Mouse (Mus musculus) hindbrain, embryonic 16.5 days (tissue): Measurements from ENCODE around the gene Tgif1. TPM values are rescaled to one million over a fixed set of nuclear protein-coding genes. Genes with fewer than 3 reads are reported as not detected.
"Not testable (repeated sequence)": the region's sequence is repeated elsewhere in the genome, so short reads cannot be mapped to it uniquely, and the experiment has no call there.

Experiments
- ATAC-seq: fragments of 200-750 bp; cut with Nextera tagmentation; 2 replicates; pipeline ENCODE4 v1.8.0; 2017; ENCODE audit warnings: moderate TSS enrichment, moderate library complexity
- H3K27ac ChIP-seq: fragments of 300-500 bp; sonication (generic); 2 replicates; pipeline ENCODE4 v1.5.1; 2014; ENCODE audit warnings: low read depth, mild to moderate bottlenecking, control low read depth, low read length, moderate library complexity
- H3K27me3 ChIP-seq: fragments of 300-500 bp; sonication (generic); replicated peaks from 2 replicates; pipeline ENCODE4 v1.6.1; 2014; ENCODE audit warnings: low read length; ENCODE audit not compliant: control insufficient read depth, insufficient read depth
- H3K36me3 ChIP-seq: fragments of 300-500 bp; sonication (generic); 2 replicates; pipeline ENCODE4 v1.6.1; 2014; ENCODE audit warnings: mild to moderate bottlenecking, low read length, moderate library complexity, mixed read lengths; ENCODE audit not compliant: control insufficient read depth, insufficient read depth
- H3K4me1 ChIP-seq: fragments of 300-500 bp; sonication (generic); 2 replicates; pipeline ENCODE4 v1.6.1; 2014; ENCODE audit warnings: low read depth, low read length; ENCODE audit not compliant: control insufficient read depth, insufficient read depth
- H3K4me2 ChIP-seq: fragments of 300-500 bp; sonication (generic); 2 replicates; pipeline ENCODE4 v1.6.1; 2014; ENCODE audit warnings: mild to moderate bottlenecking, low read length, control low read depth, moderate library complexity
- H3K4me3 ChIP-seq: fragments of 300-500 bp; sonication (generic); 2 replicates; pipeline ENCODE4 v1.5.1; 2014; ENCODE audit warnings: mild to moderate bottlenecking, low read length, control low read depth, moderate library complexity
- H3K9ac ChIP-seq: fragments of 300-500 bp; sonication (generic); 2 replicates; pipeline ENCODE4 v1.6.1; 2014; ENCODE audit warnings: low read depth, mild to moderate bottlenecking, control low read depth, low read length, moderate library complexity
- H3K9me3 ChIP-seq: fragments of 300-500 bp; sonication (generic); 2 replicates; pipeline ENCODE4 v1.6.1; 2014; ENCODE audit warnings: mild to moderate bottlenecking, low read length, moderate library complexity; ENCODE audit not compliant: control insufficient read depth
- WGBS: fragments of 180-500 bp; shearing (Covaris S2); extraction: QIAGEN DNeasy Blood & Tissue Kit; methylation state at CpG from one replicate; pipeline ENCODE4 v1.1.7; 2014; 5-methylcytosine and 5-hydroxymethylcytosine counted together
- polyA plus RNA-seq: library from polyadenylated mRNA; unstranded; fragments of >200 nt; fragmentation: Nextera tagmentation; extraction: Ambion mirVana; gene quantifications from 2 replicates; pipeline ENCODE4 v1.2.1, GENCODE M21; 2015

Tgif1 gene
- polyA plus RNA-seq, 1 experiment from 2014 or later, result 13.2 TPM

GRCm38 (mm10) chr17:70828180-70828528 is 25.2 kb downstream of the Tgif1 start:
- Histone ChIP-seq H3K4me3 (no peak overlapping the region), H3K4me1 (no peaks in the 10 kb centered on the region), H3K9ac (no peak overlapping the region), H3K27me3 (no peaks in the 10 kb centered on the region), H3K27ac (no peak overlapping the region), H3K4me2 (no peak overlapping the region), H3K36me3 (no peaks in the 10 kb centered on the region), H3K9me3 (no peaks in the 10 kb centered on the region)
- no peak for ATAC-seq
- 70% methylated on average over 4 of the region's 4 CpGs for WGBS

- H3K4me2 ChIP-seq, H3K27me3 ChIP-seq, H3K4me1 ChIP-seq, H3K4me3 ChIP-seq, ATAC-seq, H3K36me3 ChIP-seq, H3K9ac ChIP-seq, H3K9me3 ChIP-seq, H3K27ac ChIP-seq: not testable (repeated sequence)
- WGBS, result 86% methylated on average over 11 of the region's 11 CpGs
Measured at GRCm38 (mm10) chr17:70827463-70828179, 25.7 kb downstream of the Tgif1 start.

- Histone ChIP-seq H3K27ac (no peak overlapping the region), H3K4me2 (no peak overlapping the region), H3K4me3 (no peak overlapping the region), H3K36me3 (no peaks in the 10 kb centered on the region), H3K27me3 (no peaks in the 10 kb centered on the region), H3K4me1 (no peaks in the 10 kb centered on the region), H3K9me3 (no peaks in the 10 kb centered on the region), H3K9ac (no peak overlapping the region)
- no peak for ATAC-seq
- WGBS, result 85% methylated on average over 12 of the region's 12 CpGs
Measured at GRCm38 (mm10) chr17:70826227-70826626, 27.1 kb downstream of the Tgif1 start.

- no peaks in the 10 kb centered on the region for H3K9me3 ChIP-seq
- peaks cover 15% of the 10 kb centered on the region for H3K27me3 ChIP-seq
- ATAC-seq, result no peak
- no peak overlapping the region for H3K9ac ChIP-seq
- H3K4me1 ChIP-seq, result peaks cover 2% of the 10 kb centered on the region; the same call in 1 of the 2 replicates
- H3K4me2 ChIP-seq, result no peak overlapping the region
- 86% methylated on average over 8 of the region's 8 CpGs for WGBS
- H3K4me3 ChIP-seq, result no peak overlapping the region
- no peaks in the 10 kb centered on the region for H3K36me3 ChIP-seq
- H3K27ac ChIP-seq, result no peak overlapping the region
Measured at GRCm38 (mm10) chr17:70823083-70823482, 30.3 kb downstream of the Tgif1 start.

GRCm38 (mm10) chr17:70817862-70818451 is 35.4 kb downstream of the Tgif1 start:
- H3K9ac ChIP-seq, result peak overlapping the region; percentile 62
- no peaks in the 10 kb centered on the region for H3K9me3 ChIP-seq
- WGBS, result 4% methylated on average over 42 of the region's 51 CpGs

GRCm38 (mm10) chr17:70815001-70815400 is 38.3 kb downstream of the Tgif1 start:
- Histone ChIP-seq H3K27me3 (peaks cover 27% of the 10 kb centered on the region), H3K9me3 (no peaks in the 10 kb centered on the region), H3K4me1 (peaks cover 7% of the 10 kb centered on the region; the same call in 1 of the 2 replicates), H3K4me3 (no peak overlapping the region), H3K9ac (no peak overlapping the region), H3K4me2 (no peak overlapping the region), H3K27ac (no peak overlapping the region), H3K36me3 (no peaks in the 10 kb centered on the region)
- no peak for ATAC-seq
- 49% methylated on average over 8 of the region's 8 CpGs for WGBS

More at GRCm38 (mm10) chr17:70817862-70818451, 35.4 kb downstream of the Tgif1 start:
- ATAC-seq, result peak; percentile 64
- Histone ChIP-seq H3K36me3 (no peaks in the 10 kb centered on the region), H3K4me3 (peak overlapping the region; percentile 51), H3K4me1 (peaks cover 7% of the 10 kb centered on the region; the same call in 1 of the 2 replicates), H3K27me3 (peaks cover 30% of the 10 kb centered on the region), H3K4me2 (peak overlapping the region; percentile 87), H3K27ac (no peak overlapping the region)

- no peak overlapping the region for H3K4me3 ChIP-seq
- H3K4me1 ChIP-seq, result no peaks in the 10 kb centered on the region
- ATAC-seq, result no peak
- H3K9me3 ChIP-seq, result no peaks in the 10 kb centered on the region
- H3K4me2 ChIP-seq, result no peak overlapping the region
- no peak overlapping the region for H3K27ac ChIP-seq
- no peak overlapping the region for H3K9ac ChIP-seq
- H3K27me3 ChIP-seq, result no peaks in the 10 kb centered on the region
- no peaks in the 10 kb centered on the region for H3K36me3 ChIP-seq
- 96% methylated on average over 5 of the region's 5 CpGs for WGBS
Measured at GRCm38 (mm10) chr17:70810795-70811194, 42.6 kb downstream of the Tgif1 start.

GRCm38 (mm10) chr17:70809776-70810175 is 43.6 kb downstream of the Tgif1 start:
- H3K36me3 ChIP-seq, result no peaks in the 10 kb centered on the region
- H3K4me2 ChIP-seq, result no peak overlapping the region
- H3K4me1 ChIP-seq, result no peaks in the 10 kb centered on the region
- no peaks in the 10 kb centered on the region for H3K27me3 ChIP-seq
- no peak overlapping the region for H3K27ac ChIP-seq
- no peak overlapping the region for H3K9ac ChIP-seq
- ATAC-seq, result no peak
- H3K4me3 ChIP-seq, result no peak overlapping the region
- 47% methylated on average over 3 of the region's 3 CpGs for WGBS
- no peaks in the 10 kb centered on the region for H3K9me3 ChIP-seq

- no peak for ATAC-seq
- WGBS, result 35% methylated on average over 14 of the region's 14 CpGs
Measured at GRCm38 (mm10) chr17:70808837-70809236, 44.5 kb downstream of the Tgif1 start.

More at GRCm38 (mm10) chr17:70808837-70809236, 44.5 kb downstream of the Tgif1 start:
- H3K27me3 ChIP-seq, result no peaks in the 10 kb centered on the region
- H3K9ac ChIP-seq, result no peak overlapping the region
- H3K9me3 ChIP-seq, result no peaks in the 10 kb centered on the region
- no peak overlapping the region for H3K4me3 ChIP-seq
- no peak overlapping the region for H3K27ac ChIP-seq
- H3K4me1 ChIP-seq, result no peaks in the 10 kb centered on the region
- H3K4me2 ChIP-seq, result no peak overlapping the region
- H3K36me3 ChIP-seq, result no peaks in the 10 kb centered on the region
